Mouse (Mus musculus) neural tube, embryonic 15.5 days (tissue): Measurements from ENCODE around the gene Dnah7b. TPM values are rescaled to one million over a fixed set of nuclear protein-coding genes. Genes with fewer than 3 reads are reported as not detected.
"Not testable (repeated sequence)": the region's sequence is repeated elsewhere in the genome, so short reads cannot be mapped to it uniquely, and the experiment has no call there.

Experiments
- ATAC-seq: fragments of 200-750 bp; cut with Nextera tagmentation; 2 replicates; pipeline ENCODE4 v1.8.0; 2017; ENCODE audit warnings: mild to moderate bottlenecking, moderate TSS enrichment, moderate library complexity; ENCODE audit not compliant: low FRiP score
- H3K27ac ChIP-seq: fragments of 300-500 bp; sonication (generic); replicated peaks from 2 replicates; pipeline ENCODE4 v1.5.1; 2015; ENCODE audit warnings: mild to moderate bottlenecking, inconsistent platforms
- H3K27me3 ChIP-seq: fragments of 300-500 bp; sonication (generic); replicated peaks from 2 replicates; pipeline ENCODE4 v1.6.1; 2015; ENCODE audit warnings: inconsistent platforms
- H3K36me3 ChIP-seq: fragments of 300-500 bp; sonication (generic); 2 replicates; pipeline ENCODE4 v1.6.1; 2015; ENCODE audit warnings: inconsistent platforms
- H3K4me1 ChIP-seq: fragments of 300-500 bp; sonication (generic); 2 replicates; pipeline ENCODE4 v1.6.1; 2015; ENCODE audit warnings: inconsistent platforms
- H3K4me2 ChIP-seq: fragments of 300-500 bp; sonication (generic); 2 replicates; pipeline ENCODE4 v1.6.1; 2015; ENCODE audit warnings: inconsistent platforms, mild to moderate bottlenecking, moderate library complexity
- H3K4me3 ChIP-seq: fragments of 300-500 bp; sonication (generic); replicated peaks from 2 replicates; pipeline ENCODE4 v1.5.1; 2015; ENCODE audit warnings: mild to moderate bottlenecking, inconsistent platforms
- H3K9ac ChIP-seq: fragments of 300-500 bp; sonication (generic); replicated peaks from 2 replicates; pipeline ENCODE4 v1.6.1; 2015; ENCODE audit warnings: mild to moderate bottlenecking, inconsistent platforms
- H3K9me3 ChIP-seq: fragments of 300-500 bp; sonication (generic); replicated peaks from 2 replicates; pipeline ENCODE4 v1.6.1; 2016; ENCODE audit warnings: inconsistent platforms
- WGBS: fragments of 180-500 bp; shearing (Covaris S2); methylation state at CpG from one replicate; pipeline ENCODE4 v1.1.7; 2015; ENCODE audit warnings: mixed read lengths; 5-methylcytosine and 5-hydroxymethylcytosine counted together
- polyA plus RNA-seq: library from polyadenylated mRNA; unstranded; fragments of >200 nt; fragmentation: Nextera tagmentation; extraction: Ambion mirVana; gene quantifications from 2 replicates; pipeline ENCODE4 v1.2.1, GENCODE M21; 2015

Gene Dnah7b
- polyA plus RNA-seq, result 2.8 and 4.0 TPM in 2 replicates

- no peaks in the 10 kb centered on the region for H3K36me3 ChIP-seq
- H3K9me3 ChIP-seq, result no peaks in the 10 kb centered on the region
- peak within 1 kb of the TSS; percentile 92 for H3K27ac ChIP-seq
- no peaks in the 10 kb centered on the region for H3K27me3 ChIP-seq
- peak within 1 kb of the TSS; percentile 72 for H3K9ac ChIP-seq
- 17% methylated on average over 1 of the region's 1 CpGs for WGBS
- H3K4me3 ChIP-seq, result peak within 1 kb of the TSS; percentile 71
- ATAC-seq, result no peak; the same call in 1 of the 2 replicates
- H3K4me2 ChIP-seq, result peak within 1 kb of the TSS; percentile 80
- H3K4me1 ChIP-seq, result peaks cover 4% of the 10 kb centered on the region; the same call in 1 of the 2 replicates
These were observed at the start of gene Dnah7b for GRCm38 (mm10) chr1:46066015-46066414. Gene Dnah7b (plus strand): TSS chr1:46066315.

GRCm38 (mm10) chr1:46018382-46018977, 47.6 kb upstream of the Dnah7b start:
- Histone ChIP-seq H3K9ac (no peak overlapping the region), H3K4me1 (no peaks in the 10 kb centered on the region), H3K36me3 (no peaks in the 10 kb centered on the region), H3K4me3 (no peak overlapping the region), H3K27ac (no peak overlapping the region), H3K27me3 (no peaks in the 10 kb centered on the region), H3K4me2 (no peak overlapping the region), H3K9me3 (no peaks in the 10 kb centered on the region)
- peak; percentile 57; the same call in 1 of the 2 replicates for ATAC-seq
- WGBS, result 65% methylated on average over 2 of the region's 2 CpGs

- no peaks in the 10 kb centered on the region for H3K4me1 ChIP-seq
- no peak overlapping the region for H3K4me2 ChIP-seq
- peak; percentile 77; the same call in 1 of the 2 replicates for ATAC-seq
- WGBS, result 37% methylated on average over 2 of the region's 2 CpGs
- H3K4me3 ChIP-seq, result no peak overlapping the region
- H3K9me3 ChIP-seq, result no peaks in the 10 kb centered on the region
- no peak overlapping the region for H3K27ac ChIP-seq
- no peaks in the 10 kb centered on the region for H3K36me3 ChIP-seq
- no peaks in the 10 kb centered on the region for H3K27me3 ChIP-seq
- H3K9ac ChIP-seq, result no peak overlapping the region
These were observed 43.9 kb upstream of the Dnah7b start for GRCm38 (mm10) chr1:46022262-46022661.

- Histone ChIP-seq H3K4me1 (no peaks in the 10 kb centered on the region), H3K9ac (no peak overlapping the region), H3K36me3 (no peaks in the 10 kb centered on the region), H3K27ac (no peak overlapping the region), H3K4me2 (no peak overlapping the region), H3K4me3 (no peak overlapping the region), H3K27me3 (no peaks in the 10 kb centered on the region), H3K9me3 (no peaks in the 10 kb centered on the region)
- no peak for ATAC-seq
- 67% methylated on average over 1 of the region's 1 CpGs for WGBS
These were observed 34.0 kb upstream of the Dnah7b start for GRCm38 (mm10) chr1:46031993-46032555.

GRCm38 (mm10) chr1:46048188-46048587, 17.9 kb upstream of the Dnah7b start:
- H3K9me3 ChIP-seq, result no peaks in the 10 kb centered on the region
- no peak overlapping the region for H3K9ac ChIP-seq
- H3K27me3 ChIP-seq, result no peaks in the 10 kb centered on the region
- no peaks in the 10 kb centered on the region for H3K4me1 ChIP-seq
- no peak overlapping the region for H3K4me3 ChIP-seq
- no peak for ATAC-seq
- H3K36me3 ChIP-seq, result no peaks in the 10 kb centered on the region
- H3K27ac ChIP-seq, result no peak overlapping the region
- H3K4me2 ChIP-seq, result no peak overlapping the region

GRCm38 (mm10) chr1:46066484-46067251, 553 bp downstream of the Dnah7b start:
- ATAC-seq, result peak; percentile 93
- under 1% methylated on average over 28 of the region's 28 CpGs for WGBS
- Histone ChIP-seq H3K4me1 (peaks cover 4% of the 10 kb centered on the region; the same call in 1 of the 2 replicates), H3K4me3 (peak overlapping the region; percentile 71), H3K36me3 (no peaks in the 10 kb centered on the region), H3K27ac (peak overlapping the region; percentile 92), H3K9ac (peak overlapping the region; percentile 72), H3K4me2 (peak overlapping the region; percentile 80), H3K9me3 (no peaks in the 10 kb centered on the region), H3K27me3 (no peaks in the 10 kb centered on the region)

GRCm38 (mm10) chr1:46068787-46069186, 2.7 kb downstream of the Dnah7b start:
- not testable (repeated sequence) for H3K9me3 ChIP-seq, H3K4me3 ChIP-seq, ATAC-seq, H3K4me2 ChIP-seq, H3K36me3 ChIP-seq, H3K9ac ChIP-seq, H3K27ac ChIP-seq, H3K27me3 ChIP-seq, H3K4me1 ChIP-seq
- WGBS, result 80% methylated on average over 3 of the region's 3 CpGs

- H3K9ac ChIP-seq, result no peak overlapping the region
- no peaks in the 10 kb centered on the region for H3K36me3 ChIP-seq
- no peaks in the 10 kb centered on the region for H3K4me1 ChIP-seq
- H3K27ac ChIP-seq, result no peak overlapping the region
- no peaks in the 10 kb centered on the region for H3K9me3 ChIP-seq
- WGBS, result 92% methylated on average over 2 of the region's 2 CpGs
- ATAC-seq, result no peak
- H3K4me2 ChIP-seq, result no peak overlapping the region
- H3K4me3 ChIP-seq, result no peak overlapping the region
- no peaks in the 10 kb centered on the region for H3K27me3 ChIP-seq
These were observed 11.8 kb downstream of the Dnah7b start for GRCm38 (mm10) chr1:46077891-46078290.

GRCm38 (mm10) chr1:46100484-46100883, 34.4 kb downstream of the Dnah7b start:
- no peaks in the 10 kb centered on the region for H3K4me1 ChIP-seq
- H3K36me3 ChIP-seq, result no peaks in the 10 kb centered on the region
- no peak overlapping the region for H3K27ac ChIP-seq
- no peak for ATAC-seq
- H3K9ac ChIP-seq, result no peak overlapping the region
- WGBS, result 81% methylated on average over 2 of the region's 2 CpGs
- H3K4me2 ChIP-seq, result no peak overlapping the region
- no peak overlapping the region for H3K4me3 ChIP-seq
- H3K9me3 ChIP-seq, result no peaks in the 10 kb centered on the region
- H3K27me3 ChIP-seq, result no peaks in the 10 kb centered on the region

- H3K27ac ChIP-seq, H3K27me3 ChIP-seq, H3K9me3 ChIP-seq, H3K9ac ChIP-seq, H3K4me2 ChIP-seq, H3K36me3 ChIP-seq, ATAC-seq, H3K4me3 ChIP-seq, H3K4me1 ChIP-seq: not testable (repeated sequence)
These were observed 46.5 kb downstream of the Dnah7b start for GRCm38 (mm10) chr1:46112606-46113005.

GRCm38 (mm10) chr1:46117179-46117578, 51.1 kb downstream of the Dnah7b start:
- H3K4me1 ChIP-seq, H3K4me2 ChIP-seq, H3K27me3 ChIP-seq, H3K9me3 ChIP-seq, H3K36me3 ChIP-seq, H3K9ac ChIP-seq, ATAC-seq, H3K4me3 ChIP-seq, H3K27ac ChIP-seq: not testable (repeated sequence)
- WGBS, result 88% methylated on average over 2 of the region's 2 CpGs

- Histone ChIP-seq H3K4me3 (no peak overlapping the region), H3K9ac (no peak overlapping the region), H3K27ac (no peak overlapping the region), H3K27me3 (no peaks in the 10 kb centered on the region), H3K36me3 (no peaks in the 10 kb centered on the region), H3K4me2 (no peak overlapping the region), H3K9me3 (no peaks in the 10 kb centered on the region), H3K4me1 (no peaks in the 10 kb centered on the region)
- no peak for ATAC-seq
- 77% methylated on average over 4 of the region's 4 CpGs for WGBS
These were observed 61.9 kb downstream of the Dnah7b start for GRCm38 (mm10) chr1:46128058-46128457.
